Mouse (Mus musculus): Measurements from ENCODE around the gene Tkt.

The Tkt gene

GRCm38 (mm10) chr14:30585323-30585722, 37.2 kb downstream of the Tkt start:
- no peak for DNase-seq (ENCODE audit: low spot score)

GRCm38 (mm10) chr14:30586780-30587461, 38.8 kb downstream of the Tkt start:
- DNase-seq (ENCODE audit: low spot score): no peak

- no peak for DNase-seq (ENCODE audit: low spot score)
Observed at GRCm38 (mm10) chr14:30590041-30590645, 42.0 kb downstream of the Tkt start.

- DNase-seq (ENCODE audit: low spot score): no peak
Observed at GRCm38 (mm10) chr14:30590918-30591317, 42.8 kb downstream of the Tkt start.

GRCm38 (mm10) chr14:30591417-30591816, 43.3 kb downstream of the Tkt start:
- peak; percentile 94 for DNase-seq (ENCODE audit: low spot score)

- DNase-seq (ENCODE audit: low spot score): peak; percentile 57
Observed at GRCm38 (mm10) chr14:30593279-30594091, 45.3 kb downstream of the Tkt start.

GRCm38 (mm10) chr14:30594092-30594695, 46.0 kb downstream of the Tkt start:
- peak; percentile 81 for DNase-seq (ENCODE audit: low spot score)

- DNase-seq (ENCODE audit: low spot score): no peak
Observed at GRCm38 (mm10) chr14:30595576-30596313, 47.6 kb downstream of the Tkt start.

- no peak for DNase-seq (ENCODE audit: low spot score)
Observed at GRCm38 (mm10) chr14:30596407-30596806, 48.2 kb downstream of the Tkt start.

- no peak for DNase-seq (ENCODE audit: low spot score)
Observed at GRCm38 (mm10) chr14:30597142-30597541, 49.0 kb downstream of the Tkt start.

GRCm38 (mm10) chr14:30606817-30607216, 58.7 kb downstream of the Tkt start:
- no peak for DNase-seq (ENCODE audit: low spot score)

GRCm38 (mm10) chr14:30607696-30608095, 59.5 kb downstream of the Tkt start:
- DNase-seq (ENCODE audit: low spot score): no peak

GRCm38 (mm10) chr14:30608176-30608575, 60.0 kb downstream of the Tkt start:
- no peak for DNase-seq (ENCODE audit: low spot score)

GRCm38 (mm10) chr14:30609499-30609898, 61.3 kb downstream of the Tkt start:
- DNase-seq (ENCODE audit: low spot score): no peak

- DNase-seq (ENCODE audit: low spot score): no peak
Observed at GRCm38 (mm10) chr14:30610304-30610703, 62.1 kb downstream of the Tkt start.

- no peak for DNase-seq (ENCODE audit: low spot score)
Observed at GRCm38 (mm10) chr14:30610940-30611339, 62.8 kb downstream of the Tkt start.

- peak; percentile 85 for DNase-seq (ENCODE audit: low spot score)
Observed at GRCm38 (mm10) chr14:30612523-30612922, 64.4 kb downstream of the Tkt start.

GRCm38 (mm10) chr14:30612962-30613715, 65.0 kb downstream of the Tkt start:
- DNase-seq (ENCODE audit: low spot score): no peak

- DNase-seq (ENCODE audit: low spot score): no peak
Observed at GRCm38 (mm10) chr14:30616751-30617150, 68.6 kb downstream of the Tkt start.

GRCm38 (mm10) chr14:30618746-30619275, 70.7 kb downstream of the Tkt start:
- no peak for DNase-seq (ENCODE audit: low spot score)
